Mouse (Mus musculus) intestine, embryonic 16.5 days (tissue): ENCODE measurements around the gene 2610507B11Rik. TPM values are rescaled to one million over a fixed set of nuclear protein-coding genes. Genes with fewer than 3 reads are reported as not detected.
A peak's percentile ranks its signal among the peaks of the same experiment; 100 is the strongest.
"Not testable (repeated sequence)": the region's sequence is repeated elsewhere in the genome, so short reads cannot be mapped to it uniquely, and the experiment has no call there.

Experiments used
- ATAC-seq: fragments of 200-750 bp; cut with Nextera tagmentation; 2 replicates; pipeline ENCODE4 v1.8.0; 2017; ENCODE audit warnings: moderate TSS enrichment, moderate library complexity
- H3K27ac ChIP-seq: fragments of 300-500 bp; sonication (generic); 2 replicates; pipeline ENCODE4 v1.5.1; 2014; ENCODE audit warnings: mild to moderate bottlenecking, low read length
- H3K27me3 ChIP-seq: fragments of 300-500 bp; sonication (generic); replicated peaks from 2 replicates; pipeline ENCODE4 v1.6.1; 2014; ENCODE audit warnings: low read length, control low read depth, mixed read lengths; ENCODE audit not compliant: control insufficient read depth, insufficient read depth
- H3K36me3 ChIP-seq: fragments of 300-500 bp; sonication (generic); 2 replicates; pipeline ENCODE4 v1.6.1; 2014; ENCODE audit warnings: low read length, control low read depth; ENCODE audit not compliant: control insufficient read depth, insufficient read depth
- H3K4me1 ChIP-seq: fragments of 300-500 bp; sonication (generic); 2 replicates; pipeline ENCODE4 v1.6.1; 2014; ENCODE audit warnings: low read length, control low read depth, mixed read lengths; ENCODE audit not compliant: control insufficient read depth, insufficient read depth
- H3K4me2 ChIP-seq: fragments of 300-500 bp; sonication (generic); 2 replicates; pipeline ENCODE4 v1.6.1; 2014; ENCODE audit warnings: low read depth, low read length, control low read depth
- H3K4me3 ChIP-seq: fragments of 300-500 bp; sonication (generic); 2 replicates; pipeline ENCODE4 v1.5.1; 2014; ENCODE audit warnings: mild to moderate bottlenecking, low read length
- H3K9ac ChIP-seq: fragments of 300-500 bp; sonication (generic); 2 replicates; pipeline ENCODE4 v1.6.1; 2014; ENCODE audit warnings: low read depth, low read length
- H3K9me3 ChIP-seq: fragments of 300-500 bp; sonication (generic); 2 replicates; pipeline ENCODE4 v1.6.1; 2016; ENCODE audit warnings: low read length, control low read depth; ENCODE audit not compliant: control insufficient read depth
- WGBS: fragments of 180-500 bp; shearing (Covaris S2); extraction: QIAGEN DNeasy Blood & Tissue Kit; methylation state at CpG from one replicate; pipeline ENCODE4 v1.1.7; 2014; 5-methylcytosine and 5-hydroxymethylcytosine counted together
- polyA plus RNA-seq: library from polyadenylated mRNA; unstranded; fragments of >200 nt; fragmentation: Nextera tagmentation; extraction: Ambion mirVana; gene quantifications from 2 replicates; pipeline ENCODE4 v1.2.1, GENCODE M21; 2015

The 2610507B11Rik gene
- polyA plus RNA-seq, 1 experiment from 2014 or later: 56.9 TPM

- H3K4me1 ChIP-seq, H3K27me3 ChIP-seq, H3K9ac ChIP-seq, H3K27ac ChIP-seq, H3K9me3 ChIP-seq, H3K4me3 ChIP-seq, ATAC-seq, H3K4me2 ChIP-seq: not testable (repeated sequence)
- H3K36me3 ChIP-seq: peaks cover 32% of the 10 kb centered on the region
- WGBS: 91% methylated on average over 4 of the region's 4 CpGs
Measured at GRCm38 (mm10) chr11:78276169-78276568, 14.6 kb downstream of the 2610507B11Rik start.

DNA sequence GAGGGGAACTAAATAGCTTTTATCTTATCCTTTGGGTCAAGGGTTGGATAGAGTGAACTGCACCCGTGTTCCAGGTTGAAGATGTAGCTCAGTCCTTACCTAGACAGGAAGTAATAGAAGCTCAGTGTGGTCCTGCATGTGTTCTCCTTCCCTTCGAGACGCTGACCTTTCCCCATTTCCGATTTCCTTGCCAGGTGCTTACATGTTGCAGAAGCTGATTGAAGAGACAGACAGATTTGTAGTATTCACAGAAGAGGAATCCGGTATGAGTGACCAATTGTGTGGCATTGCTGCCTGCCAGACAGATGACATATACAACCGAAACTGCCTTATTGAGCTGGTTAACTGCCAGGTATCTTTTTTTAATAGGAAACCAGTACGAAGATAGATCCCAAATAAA is 17.3 kb downstream of the 2610507B11Rik start:
- H3K4me3 ChIP-seq: no peak overlapping the region
- H3K4me2 ChIP-seq: no peak overlapping the region
- H3K36me3 ChIP-seq: peaks cover 20% of the 10 kb centered on the region
- no peak for ATAC-seq
- no peaks in the 10 kb centered on the region for H3K27me3 ChIP-seq
- 85% methylated on average over 7 of the region's 7 CpGs for WGBS
- H3K9ac ChIP-seq: no peak overlapping the region
- no peaks in the 10 kb centered on the region for H3K9me3 ChIP-seq
- no peaks in the 10 kb centered on the region for H3K4me1 ChIP-seq
- no peak overlapping the region for H3K27ac ChIP-seq

DNA sequence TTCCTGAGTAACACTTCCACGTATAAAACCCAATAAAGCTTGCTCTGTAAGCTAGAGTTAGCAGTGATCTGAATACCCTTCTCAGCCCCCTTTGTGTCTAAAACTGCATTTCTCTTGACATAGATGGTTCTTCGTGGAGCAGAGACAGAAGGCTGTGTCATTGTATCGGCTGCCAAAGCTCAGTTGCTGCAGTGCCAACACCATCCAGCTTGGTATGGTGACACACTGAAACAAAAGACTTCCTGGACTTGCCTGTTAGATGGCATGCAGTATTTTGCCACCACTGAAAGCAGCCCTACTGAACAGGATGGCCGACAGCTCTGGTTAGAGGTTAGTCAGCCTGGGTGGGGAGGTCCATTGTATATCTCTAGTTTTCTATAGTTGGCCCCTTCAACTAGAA is 18.0 kb downstream of the 2610507B11Rik start:
- Histone ChIP-seq H3K9ac (no peak overlapping the region), H3K4me1 (no peaks in the 10 kb centered on the region), H3K27me3 (no peaks in the 10 kb centered on the region), H3K9me3 (no peaks in the 10 kb centered on the region), H3K4me2 (no peak overlapping the region), H3K27ac (no peak overlapping the region), H3K36me3 (peaks cover 20% of the 10 kb centered on the region), H3K4me3 (no peak overlapping the region)
- WGBS: 81% methylated on average over 4 of the region's 4 CpGs
- ATAC-seq: no peak

- Histone ChIP-seq H3K4me1 (no peaks in the 10 kb centered on the region; the same call in 1 of the 2 replicates), H3K27me3 (no peaks in the 10 kb centered on the region), H3K27ac (no peak overlapping the region), H3K36me3 (peaks cover 20% of the 10 kb centered on the region), H3K4me2 (no peak overlapping the region), H3K9me3 (no peaks in the 10 kb centered on the region), H3K9ac (no peak overlapping the region), H3K4me3 (no peak overlapping the region)
- peak; percentile 69; the same call in 1 of the 2 replicates for ATAC-seq
- WGBS: 61% methylated on average over 7 of the region's 7 CpGs
Measured at GRCm38 (mm10) chr11:78289146-78289763, 27.7 kb downstream of the 2610507B11Rik start.

DNA sequence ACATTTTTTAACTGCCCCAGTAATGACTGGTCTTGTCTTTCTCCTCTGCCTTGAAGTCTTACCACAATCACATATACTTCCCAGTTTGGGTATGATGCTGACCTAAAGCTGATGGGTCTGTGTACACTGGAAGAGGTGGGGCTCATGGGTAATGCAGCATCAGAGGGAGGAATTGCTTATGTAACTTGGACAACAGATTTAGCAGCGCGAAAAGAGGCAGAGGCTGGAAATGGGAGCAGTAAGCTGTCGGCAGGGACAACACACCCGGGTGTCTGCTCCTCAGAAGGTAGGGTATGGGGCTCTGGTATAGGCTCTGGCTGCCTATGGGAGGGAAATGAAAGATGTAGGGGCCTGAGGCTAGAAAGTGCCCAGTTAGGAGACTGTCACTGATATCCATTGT is 29.1 kb downstream of the 2610507B11Rik start, which contains the start of gene BC030499:
Gene BC030499 (plus strand): TSS at position 188 of the 400 bp plus-strand sequence.
- peaks cover 18% of the 10 kb centered on the region for H3K36me3 ChIP-seq
- no peaks in the 10 kb centered on the region for H3K27me3 ChIP-seq
- WGBS: 91% methylated on average over 4 of the region's 4 CpGs
- no peak within 1 kb of the TSS for H3K27ac ChIP-seq
- H3K4me3 ChIP-seq: no peak within 1 kb of the TSS
- H3K4me1 ChIP-seq: no peaks in the 10 kb centered on the region; the same call in 1 of the 2 replicates
- H3K4me2 ChIP-seq: no peak within 1 kb of the TSS
- no peak within 1 kb of the TSS for H3K9ac ChIP-seq
- no peaks in the 10 kb centered on the region for H3K9me3 ChIP-seq
- no peak for ATAC-seq

DNA sequence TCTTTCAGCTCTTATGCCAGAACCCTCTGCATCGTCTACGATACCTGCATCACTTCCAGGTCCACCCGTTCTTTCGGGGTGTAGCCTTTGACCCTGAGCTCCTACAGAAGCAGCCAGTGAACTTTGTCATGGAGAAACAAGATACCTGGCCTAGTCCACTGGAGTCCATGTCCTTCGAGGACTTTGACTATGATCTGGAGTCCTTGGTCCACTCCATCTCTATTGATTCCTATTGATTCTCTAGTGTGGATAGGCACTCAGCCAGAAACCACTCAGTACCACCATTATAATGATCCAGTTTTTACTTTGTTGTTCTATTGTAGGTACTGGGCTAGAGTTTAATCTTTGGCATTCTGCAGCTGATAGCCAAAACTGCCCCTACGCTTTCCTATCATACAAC is 33.0 kb downstream of the 2610507B11Rik start:
- no peaks in the 10 kb centered on the region for H3K36me3 ChIP-seq
- no peaks in the 10 kb centered on the region for H3K27me3 ChIP-seq
- WGBS: 91% methylated on average over 6 of the region's 6 CpGs
- H3K27ac ChIP-seq: no peak overlapping the region
- no peaks in the 10 kb centered on the region for H3K4me1 ChIP-seq
- no peak overlapping the region for H3K4me3 ChIP-seq
- H3K4me2 ChIP-seq: no peak overlapping the region
- no peak overlapping the region for H3K9ac ChIP-seq
- ATAC-seq: no peak
- H3K9me3 ChIP-seq: no peaks in the 10 kb centered on the region

DNA sequence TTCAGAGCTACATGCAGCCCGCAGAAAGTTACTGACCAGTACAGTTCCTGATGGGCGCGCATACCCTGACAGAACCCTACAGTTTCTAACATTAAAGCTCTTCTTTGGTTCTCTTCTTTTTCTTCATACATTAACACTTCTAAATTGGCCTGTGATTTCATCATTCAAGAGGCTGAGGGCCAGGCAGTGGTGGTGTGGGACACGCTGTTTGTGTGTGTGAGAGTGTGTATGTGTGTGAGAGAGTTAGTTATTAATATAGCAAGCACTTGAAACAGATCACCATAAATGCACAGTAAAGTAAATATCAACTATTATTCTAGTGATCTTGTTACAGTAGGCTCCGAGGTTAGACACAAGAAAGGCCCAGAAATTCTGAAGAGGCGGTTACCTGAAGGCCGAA is 39.4 kb downstream of the 2610507B11Rik start:
- Histone ChIP-seq H3K4me3 (peak overlapping the region; percentile 83), H3K27me3 (no peaks in the 10 kb centered on the region), H3K9ac (peak overlapping the region; percentile 65), H3K4me2 (peak overlapping the region; percentile 74), H3K27ac (peak overlapping the region; percentile 57), H3K4me1 (no peaks in the 10 kb centered on the region), H3K36me3 (peaks cover 2% of the 10 kb centered on the region; the same call in 1 of the 2 replicates), H3K9me3 (no peaks in the 10 kb centered on the region)
- WGBS: 67% methylated on average over 7 of the region's 7 CpGs
- ATAC-seq: peak; percentile 17; the same call in 1 of the 2 replicates

GRCm38 (mm10) chr11:78301357-78302084 is 40.0 kb downstream of the 2610507B11Rik start, which contains the start of gene Spag5:
Gene Spag5 (plus strand): TSS chr11:78301529.
- Histone ChIP-seq H3K9me3 (no peaks in the 10 kb centered on the region), H3K27ac (peak within 1 kb of the TSS; percentile 60), H3K27me3 (no peaks in the 10 kb centered on the region), H3K9ac (peak within 1 kb of the TSS; percentile 78), H3K36me3 (peaks cover 2% of the 10 kb centered on the region; the same call in 1 of the 2 replicates), H3K4me2 (peak within 1 kb of the TSS; percentile 74), H3K4me3 (peak within 1 kb of the TSS; percentile 83), H3K4me1 (no peaks in the 10 kb centered on the region)
- ATAC-seq: peak; percentile 100
- WGBS: under 1% methylated on average over 49 of the region's 49 CpGs

GRCm38 (mm10) chr11:78305272-78305671 is 43.7 kb downstream of the 2610507B11Rik start:
- Histone ChIP-seq H3K36me3 (peaks cover 4% of the 10 kb centered on the region; the same call in 1 of the 2 replicates), H3K4me2 (no peak overlapping the region), H3K9ac (no peak overlapping the region), H3K4me1 (no peaks in the 10 kb centered on the region), H3K27me3 (no peaks in the 10 kb centered on the region), H3K4me3 (no peak overlapping the region), H3K9me3 (no peaks in the 10 kb centered on the region), H3K27ac (no peak overlapping the region)
- no peak for ATAC-seq
- 88% methylated on average over 4 of the region's 4 CpGs for WGBS
